ENCODE assay signal across 8 mouse cellular contexts in the genomic region with DNA sequence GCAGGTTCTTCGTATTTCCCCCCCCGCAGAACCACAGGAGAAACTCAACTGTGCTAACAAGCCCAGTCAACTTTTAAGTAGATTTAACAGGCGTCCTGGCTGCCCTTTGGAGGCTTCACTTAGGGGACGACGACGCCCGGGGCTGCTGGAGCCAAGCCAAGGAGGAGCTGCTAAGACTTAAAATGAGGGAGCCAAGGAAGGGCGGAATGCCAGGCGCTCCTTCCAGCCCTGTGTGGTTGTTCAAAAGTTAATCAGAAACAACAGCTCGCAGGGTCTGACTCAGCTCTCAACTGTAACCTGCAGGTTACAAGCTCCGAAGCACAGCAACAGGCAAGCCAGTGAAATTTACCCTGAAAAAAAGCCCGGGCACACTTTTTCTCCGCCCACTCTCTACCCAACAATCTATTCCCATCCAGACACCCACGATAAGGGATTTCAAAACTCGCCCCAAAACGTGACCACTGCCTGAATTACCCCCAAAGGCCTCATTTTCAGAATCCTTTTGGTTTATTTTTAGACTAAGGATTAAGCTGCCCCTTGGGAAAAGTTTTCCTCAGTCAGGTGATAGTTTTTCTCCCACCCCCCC. TPM values are rescaled to one million over a fixed set of nuclear protein-coding genes. Genes with fewer than 3 reads are reported as not detected.
DNase-seq lines count a peak whose midpoint lies in the region; ATAC-seq and TF ChIP-seq lines count a peak whose summit lies in the region.

No protein-coding gene starts in this region.

- peak; percentile 47 for DNase-seq in CD4-positive, CD25-positive, alpha-beta regulatory T cell, adult 2 months (ENCODE audit: low read depth, low spot score)
- peak; percentile 69 for DNase-seq in embryonic facial prominence, embryonic 11.5 days (ENCODE audit: low spot score)
- peak; percentile 77 for DNase-seq in gonadal fat pad, adult 2 months (ENCODE audit: low read depth)
- DNase-seq in limb, embryonic 14.5 days (ENCODE audit: low spot score) = peak; percentile 86
- DNase-seq in spleen, postnatal 14 days (ENCODE audit: low spot score in 2 of 2) = peak; percentile 47 to 59

- H3K27ac ChIP-seq in embryonic facial prominence, embryonic 11.5 days (replicated peaks; ENCODE audit: low read depth, low read length) = peak overlapping the region; percentile 92
- H3K27ac ChIP-seq in intestine, embryonic 16.5 days (ENCODE audit: low read length) = peak overlapping the region; percentile 94
- H3K27ac ChIP-seq in limb, embryonic 14.5 days (replicated peaks; ENCODE audit: low read depth, low read length) = peak overlapping the region; percentile 97
- H3K27ac ChIP-seq in midbrain, embryonic 15.5 days = peak overlapping the region; percentile 83

- no peaks in the 10 kb centered on the region for H3K27me3 ChIP-seq in embryonic facial prominence, embryonic 11.5 days (ENCODE audit: control insufficient read depth, insufficient read depth, low read length)
- H3K27me3 ChIP-seq in intestine, embryonic 16.5 days (replicated peaks; ENCODE audit: control insufficient read depth, insufficient read depth, low read length) = no peaks in the 10 kb centered on the region
- no peaks in the 10 kb centered on the region for H3K27me3 ChIP-seq in limb, embryonic 14.5 days (ENCODE audit: control insufficient read depth, insufficient read depth, low read length)
- H3K27me3 ChIP-seq in midbrain, embryonic 15.5 days (replicated peaks) = no peaks in the 10 kb centered on the region

- H3K4me2 ChIP-seq in embryonic facial prominence, embryonic 11.5 days (ENCODE audit: low read depth, low read length) = peak overlapping the region; percentile 78
- peak overlapping the region; percentile 86 for H3K4me2 ChIP-seq in intestine, embryonic 16.5 days (ENCODE audit: low read depth, low read length)
- peak overlapping the region; percentile 85 for H3K4me2 ChIP-seq in limb, embryonic 14.5 days (replicated peaks; ENCODE audit: low read depth, low read length, severe bottlenecking)
- peak overlapping the region; percentile 96 for H3K4me2 ChIP-seq in midbrain, embryonic 15.5 days

- H3K4me3 ChIP-seq in embryonic facial prominence, embryonic 11.5 days (ENCODE audit: low read depth, low read length) = peak overlapping the region; percentile 77
- peak overlapping the region; percentile 89 for H3K4me3 ChIP-seq in intestine, embryonic 16.5 days (ENCODE audit: low read length)
- peak overlapping the region; percentile 91 for H3K4me3 ChIP-seq in limb, embryonic 14.5 days (replicated peaks; ENCODE audit: low read length)
- peak overlapping the region; percentile 95 for H3K4me3 ChIP-seq in midbrain, embryonic 15.5 days

- no peaks in the 10 kb centered on the region for H3K36me3 ChIP-seq in embryonic facial prominence, embryonic 11.5 days (replicated peaks; ENCODE audit: control insufficient read depth, insufficient read depth, low read depth, low read length)
- no peaks in the 10 kb centered on the region for H3K36me3 ChIP-seq in intestine, embryonic 16.5 days (ENCODE audit: control insufficient read depth, insufficient read depth, low read length)
- no peaks in the 10 kb centered on the region for H3K36me3 ChIP-seq in limb, embryonic 14.5 days (ENCODE audit: control insufficient read depth, insufficient read depth, low read length)
- no peaks in the 10 kb centered on the region for H3K36me3 ChIP-seq in midbrain, embryonic 15.5 days (replicated peaks)

- no peak for TF ChIP-seq POLR2A in limb, embryonic 14.5 days (IDR thresholded peaks at IDR 0.05; ENCODE audit: borderline replicate concordance, extremely low read depth, insufficient read depth, insufficient read length)

- no peaks in the 10 kb centered on the region for H3K4me1 ChIP-seq in embryonic facial prominence, embryonic 11.5 days (ENCODE audit: control insufficient read depth, insufficient read depth, low read length)
- peaks cover 12% of the 10 kb centered on the region for H3K4me1 ChIP-seq in intestine, embryonic 16.5 days (ENCODE audit: control insufficient read depth, insufficient read depth, low read length)
- H3K4me1 ChIP-seq in limb, embryonic 14.5 days (ENCODE audit: control insufficient read depth, insufficient read depth, low read length) = peaks cover 26% of the 10 kb centered on the region
- peaks cover 34% of the 10 kb centered on the region for H3K4me1 ChIP-seq in midbrain, embryonic 15.5 days

- ATAC-seq in CD4-positive, CD25-positive, alpha-beta regulatory T cell, adult 4 months = no peak
- no peak for ATAC-seq in embryonic facial prominence, embryonic 11.5 days (replicated peaks; ENCODE audit: insufficient number of reproducible peaks, low FRiP score, low TSS enrichment, low read depth)
- peak; percentile 27 for ATAC-seq in intestine, embryonic 16.5 days
- ATAC-seq in limb, embryonic 14.5 days (ENCODE audit: low FRiP score, low read depth) = peak; percentile 2; the same call in 1 of the 2 replicates
- no peak for ATAC-seq in midbrain, embryonic 15.5 days (replicated peaks)

- no peaks in the 10 kb centered on the region for H3K9me3 ChIP-seq in embryonic facial prominence, embryonic 11.5 days (replicated peaks; ENCODE audit: control insufficient read depth, low read length)
- no peaks in the 10 kb centered on the region for H3K9me3 ChIP-seq in intestine, embryonic 16.5 days (ENCODE audit: control insufficient read depth, low read length)
- no peaks in the 10 kb centered on the region for H3K9me3 ChIP-seq in limb, embryonic 14.5 days (ENCODE audit: control insufficient read depth, low read length)
- H3K9me3 ChIP-seq in midbrain, embryonic 15.5 days = no peaks in the 10 kb centered on the region

- H3K9ac ChIP-seq in embryonic facial prominence, embryonic 11.5 days (replicated peaks; ENCODE audit: low read length) = peak overlapping the region; percentile 63
- H3K9ac ChIP-seq in intestine, embryonic 16.5 days (ENCODE audit: low read depth, low read length) = peak overlapping the region; percentile 79
- peak overlapping the region; percentile 81 for H3K9ac ChIP-seq in limb, embryonic 14.5 days (ENCODE audit: low read depth, low read length, severe bottlenecking)
- H3K9ac ChIP-seq in midbrain, embryonic 15.5 days = peak overlapping the region; percentile 34; the same call in 1 of the 2 replicates

- WGBS in embryonic facial prominence, embryonic 11.5 days = 1% methylated on average over 16 of the region's 16 CpGs
- WGBS in intestine, embryonic 16.5 days = under 1% methylated on average over 16 of the region's 16 CpGs
- under 1% methylated on average over 16 of the region's 16 CpGs for WGBS in limb, embryonic 14.5 days
- under 1% methylated on average over 16 of the region's 16 CpGs for WGBS in midbrain, embryonic 15.5 days

RNA-seq across cellular contexts. Expression of gene Mat2b, which starts 1.5 kb away (rescaled TPM):
- 100 to 1,000 TPM; 238 to 255 TPM for polyA plus RNA-seq in CD4-positive, CD25-positive, alpha-beta regulatory T cell, adult 4 months (2017; shearing (Covaris generic))
- 107 and 108 TPM in 2 replicates for polyA plus RNA-seq in embryonic facial prominence, embryonic 11.5 days (2014; fragmentation: Nextera tagmentation; extraction: Ambion mirVana)
- 45.9 and 49.4 TPM in 2 replicates for polyA plus RNA-seq in gonadal fat pad, adult 2 months (2012; rRNA removed)
- polyA plus RNA-seq in intestine, embryonic 16.5 days (2015; fragmentation: Nextera tagmentation; extraction: Ambion mirVana) = 94.2 and 95.9 TPM in 2 replicates
- 78.7 and 84.8 TPM in 2 replicates for polyA plus RNA-seq in limb, embryonic 14.5 days (2012; rRNA removed)
- 111 and 112 TPM in 2 replicates for polyA plus RNA-seq in limb, embryonic 14.5 days (2014; fragmentation: Nextera tagmentation; extraction: Ambion mirVana)
- 56.2 and 58.0 TPM in 2 replicates for polyA plus RNA-seq in midbrain, embryonic 15.5 days (2015; fragmentation: Nextera tagmentation; extraction: Ambion mirVana)

RNA-seq across cellular contexts. Expression of gene Hmmr, which starts 39.8 kb away (rescaled TPM):
- 1 to 10 TPM; 3.6 to 7.1 TPM for polyA plus RNA-seq in CD4-positive, CD25-positive, alpha-beta regulatory T cell, adult 4 months (2017; shearing (Covaris generic))
- 63.2 and 71.1 TPM in 2 replicates for polyA plus RNA-seq in embryonic facial prominence, embryonic 11.5 days (2014; fragmentation: Nextera tagmentation; extraction: Ambion mirVana)
- 0.52 and 0.92 TPM in 2 replicates for polyA plus RNA-seq in gonadal fat pad, adult 2 months (2012; rRNA removed)
- 34.1 and 37.6 TPM in 2 replicates for polyA plus RNA-seq in intestine, embryonic 16.5 days (2015; fragmentation: Nextera tagmentation; extraction: Ambion mirVana)
- polyA plus RNA-seq in limb, embryonic 14.5 days (2012; rRNA removed) = 24.1 and 26.4 TPM in 2 replicates
- polyA plus RNA-seq in limb, embryonic 14.5 days (2014; fragmentation: Nextera tagmentation; extraction: Ambion mirVana) = 34.0 and 40.1 TPM in 2 replicates
- polyA plus RNA-seq in midbrain, embryonic 15.5 days (2015; fragmentation: Nextera tagmentation; extraction: Ambion mirVana) = 5.4 and 6.0 TPM in 2 replicates

RNA-seq across cellular contexts. Expression of gene Nudcd2, which starts 40.0 kb away (rescaled TPM):
- 10 to 100 TPM; 44.7 to 46.5 TPM for polyA plus RNA-seq in CD4-positive, CD25-positive, alpha-beta regulatory T cell, adult 4 months (2017; shearing (Covaris generic))
- polyA plus RNA-seq in embryonic facial prominence, embryonic 11.5 days (2014; fragmentation: Nextera tagmentation; extraction: Ambion mirVana) = 240 and 270 TPM in 2 replicates
- 11.1 and 13.3 TPM in 2 replicates for polyA plus RNA-seq in gonadal fat pad, adult 2 months (2012; rRNA removed)
- polyA plus RNA-seq in intestine, embryonic 16.5 days (2015; fragmentation: Nextera tagmentation; extraction: Ambion mirVana) = 119 and 130 TPM in 2 replicates
- 42.0 and 57.4 TPM in 2 replicates for polyA plus RNA-seq in limb, embryonic 14.5 days (2012; rRNA removed)
- polyA plus RNA-seq in limb, embryonic 14.5 days (2014; fragmentation: Nextera tagmentation; extraction: Ambion mirVana) = 140 and 153 TPM in 2 replicates
- polyA plus RNA-seq in midbrain, embryonic 15.5 days (2015; fragmentation: Nextera tagmentation; extraction: Ambion mirVana) = 49.6 and 55.4 TPM in 2 replicates

Comparison
In these comparisons a context has a peak if more than half of its experiments do, and no peak if none do; other contexts are left out.
1. ATAC-seq: peak in intestine, embryonic 16.5 days (single experiment) and limb, embryonic 14.5 days (single experiment); none in CD4-positive, CD25-positive, alpha-beta regulatory T cell, adult 4 months (single experiment), embryonic facial prominence, embryonic 11.5 days (single experiment) and midbrain, embryonic 15.5 days (single experiment).
2. Peak in every context shown above with its lines, with median percentiles within 50 percentile points of each other: DNase-seq, H3K27ac ChIP-seq, H3K4me2 ChIP-seq, H3K4me3 ChIP-seq and H3K9ac ChIP-seq.